Mouse (Mus musculus) c-Kit-positive CD71-negative TER-119-negative erythroid progenitor cells, embryonic 14.5 days (primary cell): ENCODE data around the gene Hint3.
"Not testable (repeated sequence)": the region's sequence is repeated elsewhere in the genome, so short reads cannot be mapped to it uniquely, and the experiment has no call there.

ENCODE experiments used
- DNase-seq: peaks from one replicate; pipeline ENCODE4 v3.0.0-alpha.2; 2013; ENCODE audit warnings: low read depth

Gene Hint3

GRCm38 (mm10) chr10:30629513-30629912 is at the start of gene Hint3:
Gene Hint3 (minus strand): TSS chr10:30629632.
- no peak for DNase-seq

GRCm38 (mm10) chr10:30678051-30678450 is 48.6 kb upstream of the Hint3 start:
- DNase-seq = no peak

GRCm38 (mm10) chr10:30674825-30675224 is 45.4 kb upstream of the Hint3 start:
- DNase-seq = no peak

GRCm38 (mm10) chr10:30666580-30666979 is 37.1 kb upstream of the Hint3 start:
- no peak for DNase-seq

GRCm38 (mm10) chr10:30660564-30661328 is 31.3 kb upstream of the Hint3 start:
- DNase-seq = peak; percentile 14

GRCm38 (mm10) chr10:30655655-30656054 is 26.2 kb upstream of the Hint3 start:
- peak; percentile 28 for DNase-seq

- no peak for DNase-seq
Measured at GRCm38 (mm10) chr10:30647681-30648080, 18.2 kb upstream of the Hint3 start.

- DNase-seq = no peak
Measured at GRCm38 (mm10) chr10:30638216-30638615, 8.8 kb upstream of the Hint3 start.

- not testable (repeated sequence) for DNase-seq
Measured at GRCm38 (mm10) chr10:30636474-30637154, 7.2 kb upstream of the Hint3 start.

- no peak for DNase-seq
Measured at GRCm38 (mm10) chr10:30632718-30633117, 3.3 kb upstream of the Hint3 start.

GRCm38 (mm10) chr10:30629977-30630376 is 545 bp upstream of the Hint3 start:
- DNase-seq = no peak

GRCm38 (mm10) chr10:30628444-30628843 is 988 bp downstream of the Hint3 start:
- DNase-seq = not testable (repeated sequence)

- DNase-seq = no peak
Measured at GRCm38 (mm10) chr10:30627548-30627947, 1.9 kb downstream of the Hint3 start.

- DNase-seq = no peak
Measured at GRCm38 (mm10) chr10:30624161-30625019, 5.0 kb downstream of the Hint3 start.

GRCm38 (mm10) chr10:30622928-30623327 is 6.5 kb downstream of the Hint3 start:
- DNase-seq = no peak

- no peak for DNase-seq
Measured at GRCm38 (mm10) chr10:30618918-30619210, 10.6 kb downstream of the Hint3 start.

GRCm38 (mm10) chr10:30618091-30618917 is 11.1 kb downstream of the Hint3 start:
- peak; percentile 96 for DNase-seq

GRCm38 (mm10) chr10:30613039-30613438 is 16.4 kb downstream of the Hint3 start:
- DNase-seq = no peak

- DNase-seq = no peak
Measured at GRCm38 (mm10) chr10:30609614-30610013, 19.8 kb downstream of the Hint3 start.

- no peak for DNase-seq
Measured at GRCm38 (mm10) chr10:30608109-30608508, 21.3 kb downstream of the Hint3 start.

GRCm38 (mm10) chr10:30600542-30600966 is 28.9 kb downstream of the Hint3 start, which contains the start of gene Trmt11:
Gene Trmt11 (minus strand): TSS chr10:30600749.
- peak; percentile 75 for DNase-seq

GRCm38 (mm10) chr10:30600094-30600534 is 29.3 kb downstream of the Hint3 start:
- no peak for DNase-seq
